Mouse (Mus musculus) hindbrain, embryonic 11.5 days (tissue): ENCODE measurements around the gene Slc43a3. TPM values are rescaled to one million over a fixed set of nuclear protein-coding genes. Genes with fewer than 3 reads are reported as not detected.

ENCODE experiments used
- polyA plus RNA-seq: library from polyadenylated mRNA; unstranded; fragments of >200 nt; fragmentation: Nextera tagmentation; extraction: Ambion mirVana; gene quantifications from 2 replicates; pipeline ENCODE4 v1.2.1, GENCODE M21; 2014

Slc43a3 gene
- polyA plus RNA-seq, 1 experiment from 2014 or later, result 27.0 TPM

Other genes with a start within 250 kb of the Slc43a3 start
- 22.5 and 30.1 TPM in 2 replicates for gene Zdhhc5, start 221.4 kb upstream of the Slc43a3 start, polyA plus RNA-seq
- 44.3 and 53.9 TPM in 2 replicates for gene Clp1, start 209.2 kb upstream of the Slc43a3 start, polyA plus RNA-seq
- gene Ypel4, start 202.5 kb upstream of the Slc43a3 start, polyA plus RNA-seq, result 13.7 and 16.4 TPM in 2 replicates
- 7.1 TPM in 2 replicates for gene Gm19426, start 192.9 kb upstream of the Slc43a3 start, polyA plus RNA-seq
- 38.0 and 46.1 TPM in 2 replicates for gene Serping1, start 161.1 kb upstream of the Slc43a3 start, polyA plus RNA-seq
- 39.7 and 42.1 TPM in 2 replicates for gene Ube2l6, start 137.8 kb upstream of the Slc43a3 start, polyA plus RNA-seq
- not detected in 2 replicates for gene Smtnl1, start 113.9 kb upstream of the Slc43a3 start, polyA plus RNA-seq
- gene Timm10, start 109.6 kb upstream of the Slc43a3 start, polyA plus RNA-seq, result 43.1 and 44.2 TPM in 2 replicates
- gene Slc43a1, start 97.7 kb upstream of the Slc43a3 start, polyA plus RNA-seq, result 14.5 and 19.6 TPM in 2 replicates
- gene Rtn4rl2, start 49.9 kb upstream of the Slc43a3 start, polyA plus RNA-seq, result 1.9 and 2.8 TPM in 2 replicates
- 1.3 TPM in 1 of 2 replicates, not detected in the other for gene Prg2, start 43.9 kb downstream of the Slc43a3 start, polyA plus RNA-seq
- not detected in 2 replicates for gene Prg3, start 51.6 kb downstream of the Slc43a3 start, polyA plus RNA-seq
- 306 and 340 TPM in 2 replicates for gene Ssrp1, start 100.7 kb downstream of the Slc43a3 start, polyA plus RNA-seq
- gene P2rx3, start 100.9 kb downstream of the Slc43a3 start, polyA plus RNA-seq, result 7.1 and 11.0 TPM in 2 replicates
- gene Tnks1bp1, start 111.4 kb downstream of the Slc43a3 start, polyA plus RNA-seq, result 10.4 and 11.8 TPM in 2 replicates
- gene Aplnr, start 199.6 kb downstream of the Slc43a3 start, polyA plus RNA-seq, result 36.6 and 37.3 TPM in 2 replicates